Mouse (Mus musculus) hindbrain, embryonic 11.5 days (tissue): ENCODE measurements around the gene Nptxr. TPM values are rescaled to one million over a fixed set of nuclear protein-coding genes. Genes with fewer than 3 reads are reported as not detected.
A peak's percentile ranks its signal among the peaks of the same experiment; 100 is the strongest.

ENCODE experiments used
- ATAC-seq: fragments of 200-750 bp; cut with Nextera tagmentation; 2 replicates; pipeline ENCODE4 v1.8.0; 2017; ENCODE audit warnings: mild to moderate bottlenecking, moderate TSS enrichment, moderate library complexity; ENCODE audit not compliant: low FRiP score
- DNase-seq: peaks from one replicate; pipeline ENCODE4 v3.0.0-alpha.2; 2015; ENCODE audit warnings: low spot score
- H3K27ac ChIP-seq: fragments of 300-500 bp; sonication (generic); 2 replicates; pipeline ENCODE4 v1.5.1; 2014; ENCODE audit warnings: mild to moderate bottlenecking, low read depth, low read length
- H3K27me3 ChIP-seq: fragments of 300-500 bp; sonication (generic); 2 replicates; pipeline ENCODE4 v1.6.1; 2014; ENCODE audit warnings: mild to moderate bottlenecking, low read length, moderate library complexity, mixed read lengths; ENCODE audit not compliant: control insufficient read depth, insufficient read depth
- H3K36me3 ChIP-seq: fragments of 300-500 bp; sonication (generic); 2 replicates; pipeline ENCODE4 v1.6.1; 2014; ENCODE audit warnings: mild to moderate bottlenecking, low read length, moderate library complexity, mixed read lengths; ENCODE audit not compliant: control insufficient read depth, insufficient read depth
- H3K4me1 ChIP-seq: fragments of 300-500 bp; sonication (generic); replicated peaks from 2 replicates; pipeline ENCODE4 v1.6.1; 2014; ENCODE audit warnings: low read length, mixed read lengths; ENCODE audit not compliant: control insufficient read depth, insufficient read depth
- H3K4me2 ChIP-seq: fragments of 300-500 bp; sonication (generic); replicated peaks from 2 replicates; pipeline ENCODE4 v1.6.1; 2014; ENCODE audit warnings: mild to moderate bottlenecking, low read depth, low read length
- H3K4me3 ChIP-seq: fragments of 300-500 bp; sonication (generic); 2 replicates; pipeline ENCODE4 v1.5.1; 2014; ENCODE audit warnings: low read depth, low read length
- H3K9ac ChIP-seq: fragments of 300-500 bp; sonication (generic); 2 replicates; pipeline ENCODE4 v1.6.1; 2014; ENCODE audit warnings: low read depth, low read length
- H3K9me3 ChIP-seq: fragments of 300-500 bp; sonication (generic); 2 replicates; pipeline ENCODE4 v1.6.1; 2016; ENCODE audit warnings: low read length; ENCODE audit not compliant: control insufficient read depth
- WGBS: fragments of 180-500 bp; shearing (Covaris S2); extraction: QIAGEN DNeasy Blood & Tissue Kit; methylation state at CpG from one replicate; pipeline ENCODE4 v1.1.7; 2014; 5-methylcytosine and 5-hydroxymethylcytosine counted together
- polyA plus RNA-seq: library from polyadenylated mRNA; unstranded; fragments of >200 nt; fragmentation: Nextera tagmentation; extraction: Ambion mirVana; gene quantifications from 2 replicates; pipeline ENCODE4 v1.2.1, GENCODE M21; 2014

Gene Nptxr
- polyA plus RNA-seq, 1 experiment from 2014 or later = 1.5 TPM

- H3K9me3 ChIP-seq = no peaks in the 10 kb centered on the region
- no peaks in the 10 kb centered on the region for H3K36me3 ChIP-seq
- no peak overlapping the region for H3K27ac ChIP-seq
- WGBS = 57% methylated on average over 10 of the region's 11 CpGs
- H3K4me2 ChIP-seq = no peak overlapping the region
- H3K27me3 ChIP-seq = no peaks in the 10 kb centered on the region
- H3K4me1 ChIP-seq = no peaks in the 10 kb centered on the region
- ATAC-seq = no peak
- H3K9ac ChIP-seq = no peak overlapping the region
- no peak overlapping the region for H3K4me3 ChIP-seq
- DNase-seq = peak; percentile 59
These were observed 56.6 kb downstream of the Nptxr start for GRCm38 (mm10) chr15:79747998-79748397.

- WGBS = 91% methylated on average over 5 of the region's 5 CpGs
- H3K4me3 ChIP-seq = no peak overlapping the region
- H3K9ac ChIP-seq = no peak overlapping the region
- no peaks in the 10 kb centered on the region for H3K36me3 ChIP-seq
- no peaks in the 10 kb centered on the region for H3K9me3 ChIP-seq
- ATAC-seq (no peak), DNase-seq (no peak)
- no peaks in the 10 kb centered on the region for H3K4me1 ChIP-seq
- H3K27me3 ChIP-seq = no peaks in the 10 kb centered on the region
- H3K4me2 ChIP-seq = no peak overlapping the region
- no peak overlapping the region for H3K27ac ChIP-seq
These were observed 58.7 kb downstream of the Nptxr start for GRCm38 (mm10) chr15:79745883-79746282.

- Histone ChIP-seq H3K4me2 (no peak overlapping the region), H3K9ac (no peak overlapping the region), H3K36me3 (no peaks in the 10 kb centered on the region), H3K27ac (no peak overlapping the region), H3K4me1 (no peaks in the 10 kb centered on the region), H3K9me3 (no peaks in the 10 kb centered on the region), H3K4me3 (no peak overlapping the region), H3K27me3 (no peaks in the 10 kb centered on the region)
- DNase-seq (no peak), ATAC-seq (no peak)
- 86% methylated on average over 10 of the region's 10 CpGs for WGBS
These were observed 59.3 kb downstream of the Nptxr start for GRCm38 (mm10) chr15:79745312-79745711.

GRCm38 (mm10) chr15:79744742-79745141, 59.8 kb downstream of the Nptxr start:
- Histone ChIP-seq H3K27me3 (no peaks in the 10 kb centered on the region), H3K9me3 (no peaks in the 10 kb centered on the region), H3K4me3 (no peak overlapping the region), H3K9ac (no peak overlapping the region), H3K4me1 (no peaks in the 10 kb centered on the region), H3K36me3 (no peaks in the 10 kb centered on the region), H3K4me2 (no peak overlapping the region), H3K27ac (no peak overlapping the region)
- ATAC-seq = no peak
- no peak for DNase-seq
- 76% methylated on average over 8 of the region's 8 CpGs for WGBS

GRCm38 (mm10) chr15:79744001-79744400, 60.6 kb downstream of the Nptxr start:
- Histone ChIP-seq H3K4me2 (no peak overlapping the region), H3K4me1 (no peaks in the 10 kb centered on the region), H3K27me3 (no peaks in the 10 kb centered on the region), H3K36me3 (no peaks in the 10 kb centered on the region), H3K9me3 (no peaks in the 10 kb centered on the region), H3K4me3 (no peak overlapping the region), H3K9ac (no peak overlapping the region), H3K27ac (no peak overlapping the region)
- no peak for ATAC-seq
- DNase-seq = no peak
- 87% methylated on average over 11 of the region's 11 CpGs for WGBS

- Histone ChIP-seq H3K9me3 (no peaks in the 10 kb centered on the region), H3K27me3 (no peaks in the 10 kb centered on the region), H3K4me1 (no peaks in the 10 kb centered on the region), H3K4me3 (peak overlapping the region; percentile 100), H3K27ac (peak overlapping the region; percentile 56; the same call in 1 of the 2 replicates), H3K4me2 (peak overlapping the region; percentile 75), H3K9ac (peak overlapping the region; percentile 90), H3K36me3 (no peaks in the 10 kb centered on the region)
- ATAC-seq (no peak; the same call in 1 of the 2 replicates), DNase-seq (no peak)
- WGBS = 0% methylated on average over 23 of the region's 23 CpGs
These were observed 61.9 kb downstream of the Nptxr start for GRCm38 (mm10) chr15:79742706-79743023.

GRCm38 (mm10) chr15:79741921-79742705, 62.5 kb downstream of the Nptxr start, which contains the start of gene Sun2:
TSS of gene Sun2 (minus strand) at chr15:79742536.
- peak; percentile 89 for DNase-seq
- Histone ChIP-seq H3K36me3 (no peaks in the 10 kb centered on the region), H3K9ac (peak within 1 kb of the TSS; percentile 90), H3K4me3 (peak within 1 kb of the TSS; percentile 100), H3K4me2 (peak within 1 kb of the TSS; percentile 75), H3K27ac (peak within 1 kb of the TSS; percentile 56; the same call in 1 of the 2 replicates), H3K9me3 (no peaks in the 10 kb centered on the region), H3K4me1 (no peaks in the 10 kb centered on the region), H3K27me3 (no peaks in the 10 kb centered on the region)
- WGBS = under 1% methylated on average over 61 of the region's 93 CpGs
- ATAC-seq = peak; percentile 91

- Histone ChIP-seq H3K36me3 (peaks cover 2% of the 10 kb centered on the region; the same call in 1 of the 2 replicates), H3K27me3 (no peaks in the 10 kb centered on the region), H3K9ac (peak overlapping the region; percentile 90), H3K9me3 (no peaks in the 10 kb centered on the region), H3K4me1 (no peaks in the 10 kb centered on the region), H3K4me2 (peak overlapping the region; percentile 75), H3K4me3 (peak overlapping the region; percentile 100), H3K27ac (no peak overlapping the region)
- DNase-seq (no peak), ATAC-seq (no peak)
- WGBS = 42% methylated on average over 14 of the region's 14 CpGs
These were observed 63.2 kb downstream of the Nptxr start for GRCm38 (mm10) chr15:79741173-79741858.
